Mouse (Mus musculus) heart, embryonic 16.5 days (tissue): ENCODE measurements around the gene Mcm6. TPM values are rescaled to one million over a fixed set of nuclear protein-coding genes. Genes with fewer than 3 reads are reported as not detected.

Experiments
- ATAC-seq: fragments of 200-750 bp; cut with Nextera tagmentation; replicated peaks from 2 replicates; pipeline ENCODE4 v1.8.0; 2017; ENCODE audit warnings: moderate number of reproducible peaks; ENCODE audit not compliant: insufficient read depth, low FRiP score; ENCODE audit errors: extremely low read depth
- H3K27ac ChIP-seq: fragments of 300-500 bp; sonication (generic); 2 replicates; pipeline ENCODE4 v1.5.1; 2014; ENCODE audit warnings: mild to moderate bottlenecking, low read length, control low read depth, moderate library complexity
- H3K27me3 ChIP-seq: fragments of 300-500 bp; sonication (generic); 2 replicates; pipeline ENCODE4 v1.6.1; 2014; ENCODE audit warnings: low read length, mixed read lengths; ENCODE audit not compliant: control insufficient read depth, insufficient read depth
- H3K36me3 ChIP-seq: fragments of 300-500 bp; sonication (generic); 2 replicates; pipeline ENCODE4 v1.6.1; 2014; ENCODE audit not compliant: control insufficient read depth, insufficient read depth
- H3K4me1 ChIP-seq: fragments of 300-500 bp; sonication (generic); 2 replicates; pipeline ENCODE4 v1.6.1; 2014; ENCODE audit warnings: low read length, mixed read lengths; ENCODE audit not compliant: control insufficient read depth, insufficient read depth
- H3K4me2 ChIP-seq: fragments of 300-500 bp; sonication (generic); 2 replicates; pipeline ENCODE4 v1.6.1; 2014; ENCODE audit warnings: low read depth, mild to moderate bottlenecking, control low read depth, low read length
- H3K4me3 ChIP-seq: fragments of 300-500 bp; sonication (generic); 2 replicates; pipeline ENCODE4 v1.5.1; 2014; ENCODE audit warnings: mild to moderate bottlenecking, control low read depth, low read length
- H3K9ac ChIP-seq: fragments of 300-500 bp; sonication (generic); 2 replicates; pipeline ENCODE4 v1.6.1; 2014; ENCODE audit warnings: low read length, control low read depth
- H3K9me3 ChIP-seq: fragments of 300-500 bp; sonication (generic); replicated peaks from 2 replicates; pipeline ENCODE4 v1.6.1; 2016; ENCODE audit warnings: low read length; ENCODE audit not compliant: control insufficient read depth
- WGBS: fragments of 180-500 bp; shearing (Covaris S2); extraction: QIAGEN DNeasy Blood & Tissue Kit; methylation state at CpG from one replicate; pipeline ENCODE4 v1.1.7; 2014; 5-methylcytosine and 5-hydroxymethylcytosine counted together
- polyA plus RNA-seq: library from polyadenylated mRNA; unstranded; fragments of >200 nt; fragmentation: Nextera tagmentation; extraction: Ambion mirVana; gene quantifications from 2 replicates; pipeline ENCODE4 v1.2.1, GENCODE M21; 2015

Mcm6 gene
- polyA plus RNA-seq, 1 experiment from 2014 or later, result 172 TPM

DNA sequence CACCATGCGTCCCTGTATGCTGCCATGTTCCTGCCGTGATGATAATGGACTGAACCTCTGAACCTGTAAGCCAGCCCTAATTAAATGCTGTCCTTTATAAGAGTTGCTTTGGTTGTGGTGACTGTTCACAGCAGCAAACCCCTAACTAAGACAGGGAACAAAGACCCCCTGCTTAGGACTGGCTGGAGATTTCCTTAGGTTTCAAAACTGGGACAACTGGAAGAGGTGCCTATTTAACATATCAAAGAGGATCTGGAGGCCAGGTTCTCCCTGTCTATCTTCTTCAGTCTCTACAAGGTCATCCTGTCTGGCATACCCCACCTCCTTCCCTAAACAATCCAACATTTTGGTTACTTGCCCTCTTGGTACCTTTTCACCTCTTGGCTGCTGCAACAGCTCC, 32.9 kb upstream of the Mcm6 start:
- H3K4me1 ChIP-seq, result no peaks in the 10 kb centered on the region
- 94% methylated on average over 2 of the region's 2 CpGs for WGBS
- no peak overlapping the region for H3K4me2 ChIP-seq
- no peak overlapping the region for H3K4me3 ChIP-seq
- no peak overlapping the region for H3K9ac ChIP-seq
- H3K9me3 ChIP-seq, result no peaks in the 10 kb centered on the region
- H3K36me3 ChIP-seq, result peaks cover 21% of the 10 kb centered on the region
- no peaks in the 10 kb centered on the region for H3K27me3 ChIP-seq
- ATAC-seq, result no peak
- H3K27ac ChIP-seq, result no peak overlapping the region

- Histone ChIP-seq H3K4me1 (no peaks in the 10 kb centered on the region), H3K27me3 (no peaks in the 10 kb centered on the region), H3K4me2 (no peak overlapping the region), H3K27ac (no peak overlapping the region), H3K36me3 (peaks cover 24% of the 10 kb centered on the region), H3K4me3 (no peak overlapping the region), H3K9ac (no peak overlapping the region), H3K9me3 (no peaks in the 10 kb centered on the region)
- WGBS, result 89% methylated on average over 7 of the region's 7 CpGs
- ATAC-seq, result no peak
These were observed 27.0 kb upstream of the Mcm6 start for GRCm38 (mm10) chr1:128386487-128386886.

DNA sequence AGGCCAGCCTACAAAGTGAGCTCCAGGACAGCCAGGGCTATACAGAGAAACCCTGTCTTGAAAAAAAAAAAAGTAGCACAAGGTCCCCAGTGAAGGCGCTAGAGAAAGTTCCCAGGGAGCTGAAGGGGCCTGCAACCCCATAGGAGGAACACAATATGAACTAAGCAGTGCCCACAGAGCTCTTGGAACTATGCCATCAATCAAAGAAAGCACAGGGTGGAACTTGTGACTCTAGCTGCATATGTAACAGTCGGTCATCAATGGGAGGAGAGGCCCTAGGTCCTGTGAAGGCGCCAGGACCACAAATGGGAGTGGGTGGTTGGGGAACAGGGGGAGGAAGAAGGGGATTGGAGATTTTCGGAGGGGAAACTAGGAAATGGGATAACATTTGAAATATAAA, 17.4 kb upstream of the Mcm6 start:
- no peak overlapping the region for H3K9ac ChIP-seq
- ATAC-seq, result no peak
- H3K27me3 ChIP-seq, result no peaks in the 10 kb centered on the region
- 91% methylated on average over 4 of the region's 4 CpGs for WGBS
- no peak overlapping the region for H3K4me2 ChIP-seq
- H3K9me3 ChIP-seq, result no peaks in the 10 kb centered on the region
- no peaks in the 10 kb centered on the region for H3K4me1 ChIP-seq
- no peak overlapping the region for H3K27ac ChIP-seq
- no peak overlapping the region for H3K4me3 ChIP-seq
- peaks cover 20% of the 10 kb centered on the region for H3K36me3 ChIP-seq

- Histone ChIP-seq H3K9me3 (no peaks in the 10 kb centered on the region), H3K27ac (no peak overlapping the region), H3K9ac (no peak overlapping the region), H3K4me2 (no peak overlapping the region), H3K4me1 (no peaks in the 10 kb centered on the region), H3K36me3 (peaks cover 19% of the 10 kb centered on the region), H3K27me3 (no peaks in the 10 kb centered on the region), H3K4me3 (no peak overlapping the region)
- ATAC-seq, result no peak
- WGBS, result 77% methylated on average over 7 of the region's 7 CpGs
These were observed 12.8 kb upstream of the Mcm6 start for GRCm38 (mm10) chr1:128372143-128372860.

DNA sequence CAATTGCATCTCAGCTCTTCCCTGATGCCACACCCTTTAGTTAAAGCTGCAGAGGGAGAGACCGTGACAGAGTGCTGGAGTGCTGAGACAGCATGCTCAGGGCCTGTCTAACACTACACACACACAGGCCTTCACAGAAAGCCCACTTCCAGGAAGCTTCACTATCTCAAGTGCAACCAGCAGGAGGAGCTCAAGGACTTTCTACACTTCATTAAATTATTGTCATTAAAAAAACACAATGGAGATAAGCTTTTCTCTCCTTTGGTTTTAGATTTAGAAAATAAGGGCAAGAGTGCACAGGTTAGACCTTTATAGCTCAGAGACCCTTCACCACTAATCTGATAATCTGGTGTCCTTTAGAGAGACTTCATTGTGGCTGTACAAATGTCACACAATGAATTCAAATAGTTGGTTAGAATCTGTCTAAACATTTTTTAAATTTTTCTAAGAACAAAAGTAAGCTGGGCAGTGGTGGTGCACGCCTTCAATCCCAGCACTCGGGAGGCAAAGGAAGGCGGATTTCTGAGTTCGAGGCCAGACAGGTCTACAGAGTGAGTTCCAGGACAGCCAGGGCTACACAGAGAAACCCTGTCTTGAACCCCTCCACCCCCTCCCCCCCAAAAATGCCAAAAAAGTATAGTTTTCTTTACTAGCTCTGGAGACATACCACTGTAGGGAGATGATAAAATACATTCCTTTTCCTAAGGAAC, 9.4 kb upstream of the Mcm6 start:
- H3K36me3 ChIP-seq, result peaks cover 24% of the 10 kb centered on the region
- no peaks in the 10 kb centered on the region for H3K9me3 ChIP-seq
- no peak for ATAC-seq
- H3K9ac ChIP-seq, result no peak overlapping the region
- H3K27me3 ChIP-seq, result no peaks in the 10 kb centered on the region
- H3K4me2 ChIP-seq, result no peak overlapping the region
- 68% methylated on average over 5 of the region's 5 CpGs for WGBS
- no peak overlapping the region for H3K27ac ChIP-seq
- no peak overlapping the region for H3K4me3 ChIP-seq
- H3K4me1 ChIP-seq, result no peaks in the 10 kb centered on the region

DNA sequence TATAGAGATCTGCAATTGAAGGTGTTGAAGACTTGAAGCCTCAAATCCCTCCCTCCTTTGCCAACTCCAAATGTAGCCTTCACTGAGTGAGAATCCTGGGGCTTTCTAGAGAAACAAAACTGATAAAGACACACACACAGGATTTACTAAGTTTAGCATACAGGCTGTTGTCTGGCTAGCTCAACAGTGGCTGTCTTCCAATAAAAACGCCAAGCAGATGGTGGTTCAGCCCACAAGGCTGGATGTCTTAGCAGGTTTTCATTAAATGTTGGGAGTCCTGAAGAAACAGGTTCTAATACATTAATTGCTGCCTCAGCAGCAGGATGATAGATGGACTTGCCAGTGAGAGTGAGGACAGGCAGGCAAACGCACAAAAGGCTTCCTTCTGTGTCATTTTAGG, 1.1 kb upstream of the Mcm6 start:
- no peaks in the 10 kb centered on the region for H3K27me3 ChIP-seq
- peak overlapping the region; percentile 78; the same call in 1 of the 2 replicates for H3K27ac ChIP-seq
- peaks cover 27% of the 10 kb centered on the region for H3K4me1 ChIP-seq
- H3K9ac ChIP-seq, result peak overlapping the region; percentile 26; the same call in 1 of the 2 replicates
- H3K9me3 ChIP-seq, result no peaks in the 10 kb centered on the region
- no peak overlapping the region for H3K4me2 ChIP-seq
- WGBS, result 35% methylated on average over 2 of the region's 2 CpGs
- H3K4me3 ChIP-seq, result no peak overlapping the region
- H3K36me3 ChIP-seq, result peaks cover 27% of the 10 kb centered on the region
- no peak for ATAC-seq

- ATAC-seq, result peak; percentile 73
- WGBS, result under 1% methylated on average over 35 of the region's 35 CpGs
- H3K4me1 ChIP-seq, result peaks cover 27% of the 10 kb centered on the region
- peak overlapping the region; percentile 94 for H3K27ac ChIP-seq
- H3K9ac ChIP-seq, result peak overlapping the region; percentile 87
- peaks cover 27% of the 10 kb centered on the region for H3K36me3 ChIP-seq
- H3K4me3 ChIP-seq, result peak overlapping the region; percentile 90
- H3K4me2 ChIP-seq, result peak overlapping the region; percentile 76
- no peaks in the 10 kb centered on the region for H3K9me3 ChIP-seq
- H3K27me3 ChIP-seq, result no peaks in the 10 kb centered on the region
These were observed 429 bp downstream of the Mcm6 start for GRCm38 (mm10) chr1:128358916-128359553.

DNA sequence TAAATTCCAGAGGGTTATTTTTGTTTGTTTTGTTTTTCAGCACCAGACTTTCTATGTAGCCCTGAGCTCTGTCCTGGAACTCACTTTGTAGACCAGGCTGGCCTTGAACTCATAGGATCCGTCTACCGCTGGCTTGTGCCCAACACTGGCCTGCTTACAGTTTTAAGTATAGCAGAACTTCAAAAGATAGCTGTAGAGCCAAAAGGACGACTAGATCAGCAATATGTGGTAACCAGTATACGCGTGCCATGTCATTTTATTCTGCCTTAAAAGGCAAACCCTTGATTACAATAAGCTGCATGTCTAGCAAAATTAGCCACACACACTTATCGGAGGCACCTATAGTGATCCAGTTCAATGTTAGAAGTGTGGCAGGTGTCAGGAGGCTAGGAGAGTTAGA, 1.2 kb downstream of the Mcm6 start:
- no peaks in the 10 kb centered on the region for H3K27me3 ChIP-seq
- H3K36me3 ChIP-seq, result peaks cover 33% of the 10 kb centered on the region
- WGBS, result 54% methylated on average over 6 of the region's 6 CpGs
- H3K9me3 ChIP-seq, result no peaks in the 10 kb centered on the region
- peak overlapping the region; percentile 87 for H3K9ac ChIP-seq
- no peak for ATAC-seq
- peak overlapping the region; percentile 90 for H3K4me3 ChIP-seq
- peak overlapping the region; percentile 76 for H3K4me2 ChIP-seq
- peak overlapping the region; percentile 94 for H3K27ac ChIP-seq
- H3K4me1 ChIP-seq, result peaks cover 27% of the 10 kb centered on the region

DNA sequence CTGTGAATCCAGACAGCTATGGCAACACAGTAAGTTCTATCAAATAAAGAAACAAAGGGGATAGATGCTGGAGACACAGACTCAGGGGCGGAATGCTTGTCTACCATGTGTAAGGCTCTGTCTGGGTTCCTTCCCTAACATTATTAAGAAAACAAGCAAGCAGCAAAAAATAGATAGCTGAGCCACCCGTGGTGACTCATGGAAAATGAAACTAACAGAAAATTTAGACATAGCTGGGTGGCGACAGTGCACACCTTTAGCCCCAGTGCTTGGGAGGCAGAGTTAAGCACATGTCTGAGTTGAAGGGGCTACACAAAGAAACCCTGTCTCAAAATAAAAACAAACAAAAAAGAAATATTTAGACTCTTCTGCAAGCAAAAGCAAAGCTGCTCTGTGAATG, 2.0 kb downstream of the Mcm6 start:
- H3K9ac ChIP-seq, result peak overlapping the region; percentile 87
- no peak overlapping the region for H3K27ac ChIP-seq
- H3K36me3 ChIP-seq, result peaks cover 30% of the 10 kb centered on the region

More for the DNA sequence above, 2.0 kb downstream of the Mcm6 start:
- H3K4me1 ChIP-seq, result peaks cover 27% of the 10 kb centered on the region
- H3K27me3 ChIP-seq, result no peaks in the 10 kb centered on the region
- no peak for ATAC-seq
- no peaks in the 10 kb centered on the region for H3K9me3 ChIP-seq
- peak overlapping the region; percentile 90 for H3K4me3 ChIP-seq
- H3K4me2 ChIP-seq, result peak overlapping the region; percentile 76
- WGBS, result 49% methylated on average over 3 of the region's 3 CpGs
